Mouse (Mus musculus) urinary bladder, adult 18-20 months (tissue): ENCODE measurements around the gene Midn.

ENCODE experiments used
- DNase-seq, 2 experiments: peaks; one replicate each; pipeline ENCODE4 v3.0.0; 2022; ENCODE audit warnings: low spot score in 2 of 2, mixed read lengths in 2 of 2

Gene Midn

DNA sequence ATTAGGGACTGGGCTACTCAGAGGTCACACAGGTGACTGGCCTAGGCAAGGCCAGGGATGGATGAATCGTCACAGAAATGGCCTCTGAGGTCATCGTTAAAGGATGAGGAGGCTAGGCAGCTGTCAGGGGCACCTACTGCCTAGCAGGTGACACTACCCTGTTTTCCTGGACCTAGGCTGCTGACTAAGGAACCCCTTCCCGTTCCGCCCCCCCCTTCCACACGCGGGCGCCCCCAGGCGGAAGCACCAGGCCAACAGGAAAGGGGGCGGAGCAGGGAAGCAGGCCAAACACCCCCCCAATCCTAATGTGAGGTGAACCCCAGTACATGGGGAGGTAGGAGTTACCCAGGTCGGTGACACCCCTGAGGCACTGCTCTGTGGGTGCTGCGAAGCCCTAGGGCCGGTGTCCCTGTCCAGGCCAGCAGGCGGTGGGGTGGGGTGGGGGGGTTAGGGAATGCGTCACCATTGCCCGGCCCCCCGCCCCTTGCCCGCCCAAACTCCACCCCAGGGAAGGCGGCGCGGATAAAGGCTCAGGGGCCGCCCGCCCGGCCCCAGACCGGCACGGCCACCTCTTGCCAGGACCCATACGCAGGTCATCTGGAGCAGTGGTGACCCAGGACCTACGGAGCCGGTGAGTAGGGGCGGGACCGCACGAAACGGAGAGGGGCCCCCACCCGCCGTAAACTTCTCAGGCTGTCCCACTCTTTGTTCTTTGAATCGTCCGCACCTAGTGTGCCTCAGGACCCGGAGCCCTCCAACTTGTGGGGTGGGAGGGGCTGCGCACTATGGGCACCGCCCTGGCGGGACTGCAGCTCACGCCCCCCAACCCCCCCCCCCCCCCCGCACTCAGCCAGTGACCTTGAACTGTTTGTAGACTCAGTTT, at the start of gene Midn:
Midn (plus strand) TSS at position 554 of the 883 bp plus-strand sequence.
- peak; percentile 80 to 83 for DNase-seq

DNA sequence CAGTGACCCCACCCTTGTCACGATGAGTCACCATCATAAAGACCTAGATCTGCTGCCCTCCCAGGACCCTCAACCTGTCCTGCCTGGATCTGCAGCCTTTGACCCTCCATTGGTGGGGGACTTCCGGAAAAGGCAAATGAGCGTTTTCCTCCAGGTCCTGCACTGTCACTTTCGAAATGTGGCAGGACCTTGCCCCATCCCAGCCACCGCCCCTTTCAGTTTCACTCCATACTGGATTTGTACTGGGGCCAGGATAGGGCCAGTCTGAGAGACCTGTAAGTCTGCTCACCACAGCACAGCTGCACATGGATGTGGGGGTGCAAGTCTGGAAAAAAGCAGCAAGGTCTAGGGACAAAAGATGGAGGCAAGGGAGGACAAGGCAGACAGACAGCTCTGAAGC, 49.4 kb upstream of the Midn start:
- no peak for DNase-seq

DNA sequence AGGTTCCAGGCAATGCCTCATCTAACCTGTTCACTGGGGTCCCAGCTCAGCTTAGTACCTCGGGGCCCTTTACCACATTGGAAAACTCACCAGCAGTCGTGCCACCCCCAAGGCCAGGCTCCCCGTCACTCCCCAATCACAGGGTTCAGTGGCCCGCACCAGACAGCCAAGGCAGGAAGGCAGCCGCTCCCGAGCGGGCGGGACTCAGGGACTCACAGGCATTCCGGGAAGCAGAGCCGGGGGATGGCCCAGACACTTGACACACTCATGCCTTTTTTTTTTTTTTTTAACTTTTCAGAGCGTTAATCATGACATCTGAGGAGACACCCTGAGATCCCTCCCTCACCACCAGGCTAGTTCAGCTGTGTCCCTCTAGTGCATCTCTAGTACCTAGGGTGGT, 47.1 kb upstream of the Midn start:
- DNase-seq, result no peak

GRCm38 (mm10) chr10:80102216-80102915, 45.7 kb upstream of the Midn start:
- peak; percentile 82 to 85 for DNase-seq

- DNase-seq, result no peak
These were observed 45.0 kb upstream of the Midn start for GRCm38 (mm10) chr10:80103032-80103431.

DNA sequence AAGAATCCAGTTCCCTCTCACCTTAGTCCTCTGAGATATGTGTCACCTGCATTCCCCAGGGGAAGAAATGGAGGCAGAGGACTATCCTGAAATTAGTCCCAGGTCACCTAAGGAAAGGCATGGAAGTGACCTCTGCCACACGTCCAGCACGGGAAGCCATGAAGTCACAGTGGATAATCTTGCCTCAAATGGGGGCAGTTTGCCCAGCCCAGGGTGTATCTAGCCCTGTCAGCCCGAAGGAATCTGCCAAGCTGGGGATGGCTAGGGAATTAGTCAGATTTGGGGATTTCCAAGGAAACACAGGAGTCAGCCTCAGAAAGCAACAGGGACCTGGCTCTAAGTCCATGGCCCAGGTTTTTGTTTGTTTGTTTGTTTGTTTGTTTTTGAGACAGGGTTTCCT, 43.9 kb upstream of the Midn start:
- DNase-seq, result no peak

DNA sequence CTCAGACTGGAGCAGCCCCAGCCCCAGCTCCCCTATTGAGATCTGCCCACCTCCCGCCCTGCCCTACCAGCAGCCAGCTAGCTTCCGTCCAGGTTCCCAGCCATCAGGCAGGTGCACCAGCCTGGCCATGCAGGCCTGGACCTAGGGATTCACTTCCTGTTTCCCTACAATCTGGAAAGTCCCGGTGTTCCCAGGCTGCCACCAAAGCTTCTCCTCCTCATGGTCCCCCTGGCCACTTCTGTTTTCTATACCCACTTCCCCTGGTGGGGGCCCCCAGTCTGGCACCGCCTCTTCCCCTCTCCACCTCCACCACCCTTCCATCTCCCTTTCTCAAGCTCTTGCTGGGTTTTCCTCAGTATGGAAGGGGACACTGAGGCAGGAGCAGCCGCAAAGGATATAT, 42.6 kb upstream of the Midn start, which contains the start of gene Sbno2:
Sbno2 (minus strand) TSS at position 112 of the 400 bp plus-strand sequence.
- no peak for DNase-seq

DNA sequence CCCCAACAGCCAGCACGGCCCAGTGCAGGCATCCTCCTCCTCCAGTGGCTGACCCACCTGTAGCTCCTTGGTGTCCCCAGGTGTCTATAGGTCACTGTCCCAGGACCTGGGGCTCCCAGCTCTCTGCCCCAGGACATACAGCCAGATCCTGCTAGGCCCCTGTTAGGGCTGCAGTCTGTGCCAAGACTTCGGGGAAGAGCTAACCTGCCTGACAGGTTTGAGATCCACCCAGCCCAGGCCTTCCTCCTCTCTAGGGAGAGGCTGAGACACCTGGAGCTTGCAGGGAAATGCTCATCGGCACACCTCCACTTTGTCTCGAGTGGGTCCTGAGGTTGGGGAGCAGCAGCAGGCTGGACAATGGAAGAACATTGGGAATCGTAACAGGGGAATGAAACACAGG, 42.1 kb upstream of the Midn start:
- DNase-seq, result peak in 1 of 2 experiments; percentile 59

- no peak for DNase-seq
These were observed 40.4 kb upstream of the Midn start for GRCm38 (mm10) chr10:80107678-80108077.

- DNase-seq, result peak in 1 of 2 experiments; percentile 86
These were observed 33.5 kb upstream of the Midn start for GRCm38 (mm10) chr10:80114341-80115284.

- DNase-seq, result peak; percentile 90 to 99
These were observed 32.7 kb upstream of the Midn start, which contains the start of gene Stk11 for GRCm38 (mm10) chr10:80115290-80115943. TSS of gene Stk11 (plus strand) at chr10:80115803.

DNA sequence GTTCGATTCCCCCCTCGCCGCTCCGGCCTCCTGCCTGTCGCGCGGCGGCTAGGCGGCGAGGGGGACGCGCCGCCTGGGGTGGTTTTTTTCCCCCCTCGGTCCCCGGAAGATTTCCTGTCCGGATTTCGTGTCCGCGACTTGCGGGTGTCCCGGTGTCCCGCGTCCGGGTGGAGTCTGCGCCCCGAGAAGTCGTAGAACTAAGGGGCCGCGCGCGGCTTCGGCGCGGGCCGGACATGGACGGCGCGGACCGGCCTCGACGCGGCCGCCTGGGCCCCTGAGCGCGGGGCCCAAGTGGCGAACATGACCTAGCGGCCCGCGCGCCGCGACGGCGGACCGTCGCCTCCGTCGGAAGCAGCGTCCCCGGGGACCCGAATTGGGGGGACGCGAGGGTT, 32.1 kb upstream of the Midn start:
- DNase-seq, result no peak

DNA sequence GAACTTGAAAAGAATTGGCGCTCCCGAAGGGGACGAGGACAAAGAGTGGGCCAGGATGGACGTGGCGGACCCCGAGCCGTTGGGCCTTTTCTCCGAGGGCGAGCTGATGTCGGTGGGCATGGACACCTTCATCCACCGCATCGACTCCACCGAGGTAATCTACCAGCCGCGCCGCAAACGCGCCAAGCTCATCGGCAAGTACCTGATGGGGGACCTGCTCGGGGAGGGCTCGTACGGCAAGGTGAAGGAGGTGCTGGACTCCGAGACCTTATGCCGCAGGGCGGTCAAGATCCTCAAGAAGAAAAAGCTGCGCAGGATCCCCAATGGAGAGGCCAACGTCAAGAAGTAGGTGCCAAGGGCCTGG, 31.5 kb upstream of the Midn start:
- no peak for DNase-seq

DNA sequence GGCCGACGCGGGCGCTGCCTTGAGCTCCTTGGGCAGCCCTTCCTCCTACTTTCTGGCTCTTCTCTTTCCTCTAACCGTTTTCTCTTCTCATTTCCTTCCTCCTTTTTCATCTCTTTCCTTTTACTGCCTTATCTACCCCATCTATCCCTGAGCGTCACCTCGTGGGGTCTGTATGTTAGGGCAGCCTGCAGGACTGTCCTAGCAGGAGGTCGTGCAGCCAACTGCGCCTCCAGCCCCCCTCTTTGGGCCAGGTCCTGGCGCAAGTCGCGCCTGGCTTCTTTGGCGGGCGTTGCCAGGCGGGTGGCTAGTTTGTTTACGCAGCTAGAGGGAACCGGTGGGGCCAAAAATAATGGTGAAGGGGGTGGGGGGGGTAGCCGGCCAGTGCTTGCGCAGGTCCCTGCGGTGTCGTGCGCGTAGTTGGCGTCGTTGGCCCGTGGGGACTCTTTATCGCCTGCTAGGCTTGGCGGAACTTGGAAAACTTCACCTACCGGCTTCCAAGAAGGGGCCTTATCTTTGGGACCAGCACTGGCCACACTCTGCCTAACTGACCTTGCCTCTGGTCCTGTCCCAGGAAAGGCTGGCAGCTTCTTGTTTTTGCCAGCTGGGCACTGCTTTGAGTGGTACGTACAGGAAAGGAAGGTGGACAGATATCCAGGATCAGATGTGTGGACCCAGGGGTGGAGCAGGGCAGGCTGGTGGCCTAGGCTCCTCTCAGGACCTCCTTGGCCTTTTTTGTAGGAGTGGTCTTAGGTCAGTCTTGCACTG, 31.0 kb upstream of the Midn start:
- no peak for DNase-seq

- no peak for DNase-seq
These were observed 30.3 kb upstream of the Midn start for GRCm38 (mm10) chr10:80117736-80118135.

- DNase-seq, result no peak
These were observed 29.5 kb upstream of the Midn start for GRCm38 (mm10) chr10:80118552-80118951.

DNA sequence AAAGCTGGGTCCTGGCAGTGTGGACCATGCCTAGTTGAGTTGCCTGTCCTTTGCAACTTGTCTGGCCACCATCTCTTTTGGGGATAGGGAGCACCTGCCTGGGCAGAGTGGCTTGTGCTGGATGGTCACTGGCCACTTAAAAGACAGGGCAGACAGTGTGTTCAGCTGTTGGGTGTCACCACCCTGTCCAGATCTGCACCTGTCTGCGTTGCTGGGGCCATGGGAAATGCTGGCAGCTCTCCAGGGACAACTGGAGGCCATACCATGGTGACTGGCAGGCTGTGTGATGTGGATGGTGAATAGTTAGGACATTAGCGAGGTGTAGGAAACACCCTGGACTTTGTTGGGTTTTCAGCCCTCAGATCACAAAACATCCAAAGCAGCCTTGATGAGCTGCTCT, 27.9 kb upstream of the Midn start:
- DNase-seq, result no peak

GRCm38 (mm10) chr10:80121639-80122038, 26.4 kb upstream of the Midn start:
- DNase-seq, result no peak

GRCm38 (mm10) chr10:80123932-80124562, 24.0 kb upstream of the Midn start:
- no peak for DNase-seq

- DNase-seq, result no peak
These were observed 20.2 kb upstream of the Midn start for GRCm38 (mm10) chr10:80127920-80128319.
